Mouse (Mus musculus) cerebellum, adult 2 months (tissue): ENCODE measurements around the gene Olfr1491.

Experiments used
- CTCF ChIP-seq: fragments of 200-500 bp; IDR thresholded peaks from 2 replicates; pipeline ENCODE4 v1.5.1; 2011; ENCODE audit warnings: low read depth, mild to moderate bottlenecking, control low read depth, low read length, moderate library complexity, borderline replicate concordance; ENCODE audit not compliant: insufficient read depth
- POLR2A ChIP-seq: fragments of 200-500 bp; IDR thresholded peaks from 2 replicates; pipeline ENCODE4 v1.6.1; 2011; ENCODE audit warnings: low read length, control low read depth, borderline replicate concordance; ENCODE audit not compliant: insufficient read depth

DNA sequence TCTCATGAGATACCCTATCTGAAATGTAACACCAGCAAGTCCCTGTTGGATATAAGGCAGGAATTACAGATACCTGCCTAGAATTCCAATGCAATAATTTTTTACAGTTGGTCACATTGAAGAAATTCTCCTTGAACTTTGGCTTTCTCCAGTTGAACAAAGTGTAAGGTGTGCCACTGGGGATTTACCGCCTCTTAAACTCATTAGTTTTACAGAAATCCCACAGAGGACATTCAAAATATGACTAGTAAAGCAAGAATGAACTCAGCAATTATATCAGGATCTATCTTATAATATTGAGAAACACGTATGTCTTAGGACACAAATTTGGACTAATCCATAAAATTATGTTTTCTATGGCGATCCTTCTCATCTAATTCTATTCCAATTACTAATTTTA, at the start of gene Olfr1491:
- TF ChIP-seq CTCF (no peak), POLR2A (no peak)
